Mouse (Mus musculus) activated CD4-positive, CD25-positive, alpha-beta regulatory T cell, adult 9 weeks (primary cell): ENCODE measurements around the gene 9130230L23Rik. TPM values are rescaled to one million over a fixed set of nuclear protein-coding genes. Genes with fewer than 3 reads are reported as not detected.

Source experiments
- polyA plus RNA-seq: library from polyadenylated mRNA; unstranded; fragments of 100-300 nt; shearing (Covaris generic); gene quantifications from one replicate; pipeline ENCODE4 v1.2.1, GENCODE M21; 2017

9130230L23Rik gene
- 0.39 TPM for polyA plus RNA-seq

DNA sequence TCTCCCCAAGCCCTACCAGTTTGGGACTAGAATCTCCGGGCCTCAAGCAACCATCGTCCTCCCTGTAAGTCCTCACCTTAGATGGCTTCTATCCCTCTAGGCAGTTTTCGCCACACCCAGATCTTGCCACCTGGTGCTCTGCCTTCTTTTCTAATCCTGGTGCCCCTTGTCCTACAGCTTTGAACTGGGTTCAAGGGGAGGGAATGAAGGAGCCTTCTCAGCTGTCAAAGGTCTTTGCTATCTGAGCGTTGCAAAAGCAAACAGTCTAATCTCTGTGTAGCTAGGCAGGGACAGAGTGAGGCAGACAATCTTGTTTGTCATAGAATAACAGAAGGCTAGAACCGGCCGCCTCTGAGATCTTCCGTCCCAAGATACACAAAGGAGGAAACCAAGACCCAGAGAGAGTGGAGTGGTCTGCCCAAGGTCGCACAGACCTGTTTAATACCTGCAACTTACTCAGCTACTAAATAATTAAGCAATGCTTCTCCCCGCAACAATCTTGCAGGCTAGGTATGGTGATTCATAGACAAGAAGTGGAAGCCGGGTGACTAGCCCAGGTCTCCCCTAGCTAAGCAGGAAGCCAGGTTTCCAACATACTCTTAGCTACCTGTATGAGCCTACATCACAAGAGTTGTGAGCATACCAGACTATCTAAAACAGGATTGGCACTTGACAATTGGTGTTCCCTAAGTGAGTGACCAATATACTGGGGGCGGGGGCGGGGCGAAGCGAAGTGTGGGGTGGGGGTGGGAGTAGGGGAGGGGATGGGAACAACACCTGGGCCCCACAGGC lies at the start of gene 9130230L23Rik:
Gene 9130230L23Rik, minus strand, starts transcription at position 152 of the 792 bp plus-strand sequence.

DNA sequence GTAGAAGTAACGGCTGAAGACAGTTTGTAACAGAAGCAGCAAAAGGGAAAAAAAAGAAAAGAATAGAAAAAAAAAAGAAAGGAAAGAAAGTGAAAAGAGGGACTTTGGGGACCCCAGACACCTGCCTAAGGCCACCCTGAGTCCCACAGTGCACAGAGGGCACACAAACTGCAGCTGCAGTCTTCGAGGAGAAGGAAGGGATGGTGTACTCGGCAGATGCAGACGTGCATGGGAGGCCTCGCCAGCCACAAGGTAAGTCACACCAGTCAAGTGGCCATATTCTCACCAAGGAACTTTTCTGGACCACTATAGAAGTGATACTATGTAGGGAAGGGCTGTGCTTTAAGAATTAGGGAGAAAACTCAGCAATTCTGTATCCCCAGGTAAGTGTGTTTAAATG lies 69.3 kb downstream of the 9130230L23Rik start, which contains the start of gene Chrna9:
Gene Chrna9, plus strand, starts transcription at position 139 of the 400 bp plus-strand sequence.

Other genes starting within 250 kb of the 9130230L23Rik start
- gene N4bp2, start 240.8 kb downstream of the 9130230L23Rik start, polyA plus RNA-seq, result 10.7 TPM
- 491 TPM for gene Rhoh, start 143.1 kb downstream of the 9130230L23Rik start, polyA plus RNA-seq
- gene Chrna9, start 69.4 kb downstream of the 9130230L23Rik start, polyA plus RNA-seq, result 0.31 TPM
- 1.6 TPM for gene Rbm47, start 168.8 kb upstream of the 9130230L23Rik start, polyA plus RNA-seq